Mouse (Mus musculus) gastrocnemius, adult 2 months (tissue): ENCODE data around the gene Zscan5b. TPM values are rescaled to one million over a fixed set of nuclear protein-coding genes. Genes with fewer than 3 reads are reported as not detected.
A peak's percentile ranks its signal among the peaks of the same experiment; 100 is the strongest.

Experiments used
- DNase-seq: peaks from one replicate; pipeline ENCODE4 v3.0.0; 2022
- H3K27ac ChIP-seq: fragments of 200-600 bp; 2 replicates; pipeline ENCODE4 v1.8.1; 2022; ENCODE audit warnings: mild to moderate bottlenecking
- H3K4me3 ChIP-seq: fragments of 200-600 bp; 2 replicates; pipeline ENCODE4 v1.8.1; 2022; ENCODE audit warnings: mild to moderate bottlenecking, moderate library complexity
- CTCF ChIP-seq: fragments of 200-600 bp; IDR thresholded peaks from 2 replicates; pipeline ENCODE4 v1.8.1; 2022; ENCODE audit warnings: antibody characterized with exemption, mild to moderate bottlenecking, moderate library complexity
- intact Hi-C: fragments of 180-260 bp; cut with DNase I; formaldehyde crosslinking; loops from one replicate; pipeline ENCODE4 v1.15.1; 2025
- total RNA-seq, 2 experiments: library from RNA; stranded (reverse); gene quantifications; 2 replicates each; pipeline ENCODE4 v1.2.3; 2021

The Zscan5b gene
- total RNA-seq, 2 experiments from 2014 or later, result not detected

DNA sequence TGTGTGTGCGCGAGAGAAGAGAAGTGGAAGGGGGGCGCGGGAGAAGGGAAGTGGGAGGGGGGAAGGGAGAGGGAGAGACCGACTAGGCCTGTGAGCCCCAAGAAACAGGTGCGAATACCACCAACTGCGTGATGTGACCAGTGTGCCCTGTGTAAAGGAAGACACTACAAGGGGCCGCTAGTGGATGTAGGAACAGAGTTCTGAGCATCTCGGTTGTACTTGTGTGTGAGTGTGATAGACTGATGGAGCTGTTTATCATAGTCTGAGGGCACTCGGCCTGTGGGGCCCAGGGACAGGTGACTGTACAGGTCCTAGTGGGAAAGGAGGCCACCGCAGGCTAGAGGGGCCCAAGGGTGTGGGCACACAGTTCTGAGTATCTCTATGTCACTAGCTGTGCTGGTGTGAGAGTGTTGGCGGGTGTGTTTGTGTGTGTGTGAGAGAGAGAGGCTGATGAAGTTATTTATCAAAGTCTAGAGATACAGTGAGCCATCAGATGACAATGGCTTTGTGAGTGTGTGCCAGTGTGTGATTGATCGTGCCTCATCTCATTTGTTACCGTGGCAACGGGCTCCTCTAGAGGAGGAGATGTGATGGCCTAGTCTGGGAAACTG, 64.9 kb downstream of the Zscan5b start:
- H3K4me3 ChIP-seq, result peak overlapping the region; percentile 79
- TF ChIP-seq CTCF, result no peak
- intact Hi-C loops, result loop anchor here (5.0 to 10.0 kb wide), 3 partner anchors 78 to 1782 kb away; partner anchors contain the start of genes Fiz1, Ppp1r12c, Zfp524 and Zfp78
- H3K27ac ChIP-seq, result peak overlapping the region; percentile 87
- DNase-seq, result no peak

Other genes with a start within 250 kb of the Zscan5b start
- gene Vmn1r65, start 211.3 kb upstream of the Zscan5b start, total RNA-seq, result not detected
- gene Nlrp4c, start 177.1 kb upstream of the Zscan5b start, total RNA-seq, result not detected
- gene Zfp787, start 66.3 kb upstream of the Zscan5b start, total RNA-seq, result 10 to 100 TPM; 28.3 to 28.4 TPM
- 1 to 10 TPM; 7.4 to 9.1 TPM for gene Zfp444, start 50.1 kb upstream of the Zscan5b start, total RNA-seq
- not detected for gene Galp, start 25.2 kb upstream of the Zscan5b start, total RNA-seq
- gene Epp13, start 30.4 kb downstream of the Zscan5b start, total RNA-seq, result not detected
- gene Zfp667, start 64.3 kb downstream of the Zscan5b start, total RNA-seq, result 1 to 10 TPM; 3.2 to 3.8 TPM
- 1 to 10 TPM in 1 of 2 experiments, under 1 TPM in 1; 0.31 to 1.2 TPM for gene Zfp583, start 109.0 kb downstream of the Zscan5b start, total RNA-seq
- under 1 TPM; 0.45 to 0.51 TPM for gene Gm3854, start 121.5 kb downstream of the Zscan5b start, total RNA-seq
- 1 to 10 TPM; 2.1 to 2.4 TPM for gene Zfp78, start 141.0 kb downstream of the Zscan5b start, total RNA-seq
- gene Zfp28, start 161.0 kb downstream of the Zscan5b start, total RNA-seq, result 1 to 10 TPM in 1 of 2 experiments, under 1 TPM in 1; 0.75 to 1.2 TPM
- under 1 TPM; 0.45 to 0.77 TPM for gene Smim17, start 176.4 kb downstream of the Zscan5b start, total RNA-seq
- not detected for gene Gm20715, start 188.0 kb downstream of the Zscan5b start, total RNA-seq
- gene Olfr1344, start 216.4 kb downstream of the Zscan5b start, total RNA-seq, result not detected
- not detected for gene Olfr1336, start 233.9 kb downstream of the Zscan5b start, total RNA-seq
- not detected for gene Olfr1346, start 244.8 kb downstream of the Zscan5b start, total RNA-seq